Mouse (Mus musculus) small intestine, adult 2 months (tissue): ENCODE data around the gene Cnr2.

ENCODE experiments used
- CTCF ChIP-seq: fragments of 200-500 bp; IDR thresholded peaks from 2 replicates; pipeline ENCODE4 v1.5.1; 2012; ENCODE audit warnings: low read depth, mild to moderate bottlenecking, control low read depth, inconsistent platforms, low read length, moderate library complexity, mixed read lengths; ENCODE audit not compliant: insufficient replicate concordance, insufficient read length; ENCODE audit errors: extremely low read depth
- POLR2A ChIP-seq: fragments of 200-500 bp; IDR thresholded peaks from 2 replicates; pipeline ENCODE4 v1.6.1; 2012; ENCODE audit warnings: low read depth, mild to moderate bottlenecking, control low read depth, inconsistent platforms, low read length, moderate library complexity

DNA sequence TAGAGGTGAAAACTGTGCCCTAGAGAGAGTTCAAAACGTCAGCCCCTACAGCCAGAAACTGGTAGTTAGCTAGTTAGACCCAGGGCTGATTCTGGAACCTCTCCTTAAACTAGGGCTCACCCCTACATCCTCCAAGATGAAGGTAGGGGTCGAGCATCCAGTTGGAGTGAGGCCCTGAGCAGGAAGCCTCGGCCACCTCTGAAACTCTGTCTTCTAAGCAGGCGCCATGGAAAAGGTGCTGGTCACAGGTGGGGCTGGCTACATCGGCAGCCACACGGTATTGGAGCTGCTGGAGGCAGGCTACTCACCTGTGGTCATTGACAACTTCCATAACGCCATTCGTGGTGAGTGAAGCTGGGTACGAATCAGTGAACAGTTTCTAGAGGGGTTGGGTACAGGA is 69.9 kb downstream of the Cnr2 start:
- TF ChIP-seq CTCF (no peak), POLR2A (no peak)
